Mouse (Mus musculus): ENCODE data around the gene Serinc4. TPM values are rescaled to one million over a fixed set of nuclear protein-coding genes. Genes with fewer than 3 reads are reported as not detected.
A peak's percentile ranks its signal among the peaks of the same experiment; 100 is the strongest.
"Not testable (repeated sequence)": the region's sequence is repeated elsewhere in the genome, so short reads cannot be mapped to it uniquely, and the experiment has no call there.

Serinc4 gene
- polyA plus RNA-seq (2016; fragmentation: Nextera tagmentation; extraction: Ambion mirVana) = 0.85 and 0.94 TPM in 2 replicates

GRCm38 (mm10) chr2:121456692-121457642 is at the start of gene Serinc4:
Gene Serinc4 (minus strand): TSS chr2:121456781.
- Histone ChIP-seq H3K27me3 (no peaks in the 10 kb centered on the region), H3K4me1 (peaks cover 14% of the 10 kb centered on the region), H3K36me3 (peaks cover 38% of the 10 kb centered on the region), H3K4me2 (replicated peaks) (peak within 1 kb of the TSS; percentile 65), H3K4me3 (peak within 1 kb of the TSS; percentile 78), H3K27ac (peak within 1 kb of the TSS; percentile 78), H3K9ac (peak within 1 kb of the TSS; percentile 76), H3K9me3 (replicated peaks) (no peaks in the 10 kb centered on the region)
- ATAC-seq (ENCODE audit: low FRiP score) = peak; percentile 90
- WGBS = 4% methylated on average over 41 of the region's 41 CpGs

GRCm38 (mm10) chr2:121501550-121501949 is 45.0 kb upstream of the Serinc4 start:
- H3K4me3 ChIP-seq; H3K27ac ChIP-seq; H3K4me2 ChIP-seq (replicated peaks); H3K9me3 ChIP-seq (replicated peaks); H3K27me3 ChIP-seq; ATAC-seq (ENCODE audit: low FRiP score); H3K4me1 ChIP-seq; H3K9ac ChIP-seq; H3K36me3 ChIP-seq: not testable (repeated sequence)
- WGBS = 73% methylated on average over 2 of the region's 6 CpGs

GRCm38 (mm10) chr2:121484403-121484802 is 27.8 kb upstream of the Serinc4 start:
- H3K27ac ChIP-seq; H3K4me1 ChIP-seq; H3K27me3 ChIP-seq; H3K4me2 ChIP-seq (replicated peaks); H3K4me3 ChIP-seq; H3K9me3 ChIP-seq (replicated peaks); ATAC-seq (ENCODE audit: low FRiP score); H3K36me3 ChIP-seq; H3K9ac ChIP-seq: not testable (repeated sequence)
- 60% methylated on average over 1 of the region's 2 CpGs for WGBS

- Histone ChIP-seq H3K9me3 (replicated peaks) (no peaks in the 10 kb centered on the region), H3K4me3 (no peak overlapping the region), H3K27me3 (no peaks in the 10 kb centered on the region), H3K27ac (no peak overlapping the region), H3K36me3 (no peaks in the 10 kb centered on the region), H3K9ac (no peak overlapping the region), H3K4me2 (replicated peaks) (no peak overlapping the region), H3K4me1 (0 out of 2 replicates have a peak, but pooled peaks cover 4% of the 10 kb centered on the region)
- WGBS = 44% methylated on average over 8 of the region's 8 CpGs
- ATAC-seq (ENCODE audit: low FRiP score) = no peak
Measured at GRCm38 (mm10) chr2:121483576-121483975, 27.0 kb upstream of the Serinc4 start.

- not testable (repeated sequence) for H3K9ac ChIP-seq; H3K4me1 ChIP-seq; H3K4me2 ChIP-seq (replicated peaks); H3K36me3 ChIP-seq; H3K27ac ChIP-seq; H3K4me3 ChIP-seq; H3K9me3 ChIP-seq (replicated peaks); ATAC-seq (ENCODE audit: low FRiP score); H3K27me3 ChIP-seq
- WGBS = 86% methylated on average over 13 of the region's 13 CpGs
Measured at GRCm38 (mm10) chr2:121480916-121481315, 24.3 kb upstream of the Serinc4 start.

GRCm38 (mm10) chr2:121480498-121480897 is 23.9 kb upstream of the Serinc4 start:
- Histone ChIP-seq H3K4me2 (replicated peaks) (no peak overlapping the region), H3K9me3 (replicated peaks) (no peaks in the 10 kb centered on the region), H3K4me1 (0 out of 2 replicates have a peak, but pooled peaks cover 4% of the 10 kb centered on the region), H3K9ac (no peak overlapping the region), H3K36me3 (no peaks in the 10 kb centered on the region), H3K27ac (no peak overlapping the region), H3K4me3 (no peak overlapping the region), H3K27me3 (no peaks in the 10 kb centered on the region)
- no peak for ATAC-seq (ENCODE audit: low FRiP score)
- WGBS = 57% methylated on average over 3 of the region's 3 CpGs

GRCm38 (mm10) chr2:121477491-121478266 is 21.1 kb upstream of the Serinc4 start:
- Histone ChIP-seq H3K9ac (no peak overlapping the region), H3K4me1 (no peaks in the 10 kb centered on the region), H3K27me3 (no peaks in the 10 kb centered on the region), H3K27ac (no peak overlapping the region), H3K4me2 (replicated peaks) (no peak overlapping the region), H3K9me3 (replicated peaks) (no peaks in the 10 kb centered on the region), H3K4me3 (no peak overlapping the region), H3K36me3 (no peaks in the 10 kb centered on the region)
- ATAC-seq (ENCODE audit: low FRiP score) = no peak
- WGBS = 67% methylated on average over 3 of the region's 3 CpGs

GRCm38 (mm10) chr2:121475306-121475705 is 18.7 kb upstream of the Serinc4 start:
- not testable (repeated sequence) for H3K27ac ChIP-seq; H3K4me3 ChIP-seq; H3K4me2 ChIP-seq (replicated peaks); H3K27me3 ChIP-seq; H3K4me1 ChIP-seq; H3K9ac ChIP-seq; H3K36me3 ChIP-seq; ATAC-seq (ENCODE audit: low FRiP score); H3K9me3 ChIP-seq (replicated peaks)
- WGBS = 98% methylated on average over 2 of the region's 2 CpGs

- 37% methylated on average over 8 of the region's 8 CpGs for WGBS
Measured at GRCm38 (mm10) chr2:121474180-121474535, 17.6 kb upstream of the Serinc4 start.

GRCm38 (mm10) chr2:121473301-121474179 is 17.0 kb upstream of the Serinc4 start, which contains the start of gene Mfap1b:
Gene Mfap1b (minus strand): TSS chr2:121474067.
- ATAC-seq (ENCODE audit: low FRiP score) = peak; percentile 91
- WGBS = 5% methylated on average over 41 of the region's 41 CpGs
- Histone ChIP-seq H3K4me2 (replicated peaks) (peak within 1 kb of the TSS; percentile 83), H3K9ac (peak within 1 kb of the TSS; percentile 71), H3K27ac (peak within 1 kb of the TSS; percentile 67), H3K4me3 (peak within 1 kb of the TSS; percentile 57)
- not testable (repeated sequence) for H3K36me3 ChIP-seq; H3K4me1 ChIP-seq; H3K27me3 ChIP-seq; H3K9me3 ChIP-seq (replicated peaks)

More at GRCm38 (mm10) chr2:121474180-121474535, 17.6 kb upstream of the Serinc4 start:
- peak overlapping the region; percentile 71; the same call in 1 of the 2 replicates for H3K9ac ChIP-seq
- peak overlapping the region; percentile 83 for H3K4me2 ChIP-seq (replicated peaks)
- H3K36me3 ChIP-seq = no peaks in the 10 kb centered on the region
- peak overlapping the region; percentile 57 for H3K4me3 ChIP-seq
- no peaks in the 10 kb centered on the region for H3K4me1 ChIP-seq
- H3K27me3 ChIP-seq = no peaks in the 10 kb centered on the region
- peak overlapping the region; percentile 60 for H3K27ac ChIP-seq
- H3K9me3 ChIP-seq (replicated peaks) = no peaks in the 10 kb centered on the region
- peak; percentile 46 for ATAC-seq (ENCODE audit: low FRiP score)

GRCm38 (mm10) chr2:121472783-121473182 is 16.2 kb upstream of the Serinc4 start:
- not testable (repeated sequence) for H3K36me3 ChIP-seq; ATAC-seq (ENCODE audit: low FRiP score); H3K4me1 ChIP-seq; H3K9ac ChIP-seq; H3K27ac ChIP-seq; H3K9me3 ChIP-seq (replicated peaks); H3K27me3 ChIP-seq; H3K4me3 ChIP-seq
- 98% methylated on average over 3 of the region's 3 CpGs for WGBS
- H3K4me2 ChIP-seq (replicated peaks) = peak overlapping the region; percentile 83
